Mouse (Mus musculus) ES-E14 (cell line): ENCODE measurements around the gene Abl1. TPM values are rescaled to one million over a fixed set of nuclear protein-coding genes. Genes with fewer than 3 reads are reported as not detected.
A peak's percentile ranks its signal among the peaks of the same experiment; 100 is the strongest.

Source experiments
- DNase-seq: peaks from one replicate; pipeline ENCODE4 v3.0.0-alpha.2; 2013; ENCODE audit warnings: low read depth, low spot score
- H3K27ac ChIP-seq: 2 replicates; pipeline ENCODE4 v1.5.1; 2012; ENCODE audit warnings: low read depth, mild to moderate bottlenecking, low read length, moderate library complexity, mixed read lengths; ENCODE audit not compliant: poor library complexity, insufficient read depth, severe bottlenecking
- H3K36me3 ChIP-seq: 2 replicates; pipeline ENCODE4 v1.6.1; 2012; ENCODE audit warnings: mild to moderate bottlenecking, low read length, moderate library complexity, mixed read lengths; ENCODE audit not compliant: control insufficient read depth, poor library complexity, insufficient read depth, severe bottlenecking
- H3K4me1 ChIP-seq, 2 experiments: fragments of 150-350 bp in 1 of 2; sonication (generic) in 1 of 2; 2 replicates each; pipeline ENCODE4 v1.6.1; 2012; ENCODE audit warnings: low read length in 2 of 2, mild to moderate bottlenecking in 1 of 2, mixed read lengths in 1 of 2; ENCODE audit not compliant: control insufficient read depth in 2 of 2, insufficient read depth in 2 of 2, poor library complexity in 1 of 2
- H3K4me3 ChIP-seq, 2 experiments: fragments of 150-350 bp in 1 of 2; sonication (generic) in 1 of 2; 2 replicates each; pipeline ENCODE4 v1.5.1; 2012; ENCODE audit warnings: low read length in 2 of 2, low read depth in 1 of 2, mild to moderate bottlenecking in 1 of 2, mixed read lengths in 1 of 2; ENCODE audit not compliant: insufficient read depth in 1 of 2, poor library complexity in 1 of 2, severe bottlenecking in 1 of 2
- H3K9ac ChIP-seq: 2 replicates; pipeline ENCODE4 v1.6.1; 2012; ENCODE audit warnings: low read depth, mild to moderate bottlenecking, low read length, mixed read lengths; ENCODE audit not compliant: poor library complexity, insufficient read depth, severe bottlenecking
- H3K9me3 ChIP-seq: fragments of 150-350 bp; sonication (generic); 2 replicates; pipeline ENCODE4 v1.6.1; 2012; ENCODE audit warnings: low read depth, mild to moderate bottlenecking, low read length; ENCODE audit not compliant: control insufficient read depth, insufficient read depth
- CHD2 ChIP-seq: IDR thresholded peaks from 2 replicates; pipeline ENCODE4 v1.6.1; 2014; ENCODE audit warnings: mild to moderate bottlenecking, low read depth, low read length, inconsistent platforms
- HCFC1 ChIP-seq: IDR thresholded peaks from 2 replicates; pipeline ENCODE4 v1.6.1; 2012; ENCODE audit warnings: low read length, inconsistent platforms, borderline replicate concordance; ENCODE audit not compliant: insufficient read depth
- MAFK ChIP-seq: IDR thresholded peaks from 2 replicates; pipeline ENCODE4 v1.6.1; 2014; ENCODE audit warnings: mild to moderate bottlenecking, low read depth, low read length, inconsistent platforms; ENCODE audit not compliant: insufficient read depth
- ZC3H11A ChIP-seq: IDR thresholded peaks from 2 replicates; pipeline ENCODE4 v1.6.1; 2012; ENCODE audit warnings: low read depth, mild to moderate bottlenecking, inconsistent platforms, low read length, borderline replicate concordance
- ZNF384 ChIP-seq: IDR thresholded peaks from 2 replicates; pipeline ENCODE4 v1.6.1; 2012; ENCODE audit warnings: low read depth, low read length, inconsistent platforms
- in situ Hi-C, 2 experiments: fragments of 600-800 bp; cut with MboI; formaldehyde crosslinking; loops; one replicate each; pipeline ENCODE4 v1.15.1; 2025; ENCODE audit warnings: low sequenced_read_pairs in 2 of 2, inconsistent platforms in 1 of 2; ENCODE audit not compliant: unreplicated experiment in 2 of 2
- total RNA-seq: library from RNA; depleted of rRNA; stranded (reverse); fragments of 300-350 nt; gene quantifications from 2 replicates; pipeline ENCODE4 v1.2.3, GENCODE M21; 2012

Abl1 gene
- total RNA-seq, 1 experiment = 41.9 TPM

GRCm38 (mm10) chr2:31730640-31731039, 42.5 kb downstream of the Abl1 start:
- in situ Hi-C loops = no loop called here
- no peak for DNase-seq
- H3K4me1 ChIP-seq = 0 out of 4 replicates have a peak, but pooled peaks cover 0 to 2% of the 10 kb centered on the region in 2 experiments
- no peak overlapping the region for H3K27ac ChIP-seq
- H3K36me3 ChIP-seq = no peaks in the 10 kb centered on the region
- TF ChIP-seq ZNF384 = no peak
- TF ChIP-seq ZC3H11A = no peak
- no peak for TF ChIP-seq HCFC1
- no peak overlapping the region for H3K9ac ChIP-seq
- H3K9me3 ChIP-seq = no peaks in the 10 kb centered on the region
- H3K4me3 ChIP-seq = no peak overlapping the region

- in situ Hi-C loops = no loop called here
- no peak for TF ChIP-seq ZNF384
- TF ChIP-seq MAFK = no peak
- TF ChIP-seq HCFC1 = no peak
- TF ChIP-seq CHD2 = no peak
- no peak for TF ChIP-seq ZC3H11A
- Histone ChIP-seq H3K27ac (no peak overlapping the region), H3K4me1 (peaks cover 0 to 3% of the 10 kb centered on the region in 2 experiments; a peak in 1 of 4 replicates), H3K36me3 (no peaks in the 10 kb centered on the region), H3K9me3 (no peaks in the 10 kb centered on the region), H3K4me3 (no peak overlapping the region), H3K9ac (no peak overlapping the region)
- DNase-seq = no peak
Measured at GRCm38 (mm10) chr2:31732497-31732896, 44.3 kb downstream of the Abl1 start.

GRCm38 (mm10) chr2:31733558-31733957, 45.4 kb downstream of the Abl1 start:
- Histone ChIP-seq H3K27ac (no peak overlapping the region), H3K9ac (no peak overlapping the region), H3K4me3 (no peak overlapping the region), H3K9me3 (no peaks in the 10 kb centered on the region), H3K4me1 (peaks cover 0 to 3% of the 10 kb centered on the region in 2 experiments; a peak in 1 of 4 replicates), H3K36me3 (no peaks in the 10 kb centered on the region)
- TF ChIP-seq HCFC1 = no peak
- TF ChIP-seq ZC3H11A = no peak
- peak; percentile 70 for TF ChIP-seq ZNF384
- no peak for TF ChIP-seq CHD2
- in situ Hi-C loops = no loop called here
- no peak for DNase-seq

- Histone ChIP-seq H3K9me3 (no peaks in the 10 kb centered on the region), H3K4me3 (no peak overlapping the region), H3K27ac (no peak overlapping the region), H3K36me3 (no peaks in the 10 kb centered on the region), H3K4me1 (peaks cover 6 to 8% of the 10 kb centered on the region in 2 experiments; a peak in 3 of 4 replicates), H3K9ac (no peak overlapping the region)
- DNase-seq = no peak
- TF ChIP-seq ZNF384 (no peak), HCFC1 (no peak), MAFK (no peak), ZC3H11A (no peak), CHD2 (no peak)
- in situ Hi-C loops = no loop called here
Measured at GRCm38 (mm10) chr2:31739041-31739440, 50.9 kb downstream of the Abl1 start.

- in situ Hi-C loops = no loop called here
- Histone ChIP-seq H3K4me3 (no peak overlapping the region), H3K27ac (no peak overlapping the region), H3K4me1 (peaks cover 6 to 11% of the 10 kb centered on the region in 2 experiments; a peak in 3 of 4 replicates), H3K9ac (no peak overlapping the region), H3K36me3 (no peaks in the 10 kb centered on the region), H3K9me3 (no peaks in the 10 kb centered on the region)
- TF ChIP-seq ZC3H11A (no peak), HCFC1 (no peak), MAFK (no peak), ZNF384 (no peak), CHD2 (no peak)
- no peak for DNase-seq
Measured at GRCm38 (mm10) chr2:31741728-31742127, 53.6 kb downstream of the Abl1 start.
